8 mouse cellular contexts compared by ENCODE assay signal in genomic region chr3:154327883-154328720, GRCm38 (mm10). TPM values are rescaled to one million over a fixed set of nuclear protein-coding genes. Genes with fewer than 3 reads are reported as not detected.
DNase-seq lines count a peak whose midpoint lies in the region; ATAC-seq lines count a peak whose summit lies in the region.

No protein-coding gene starts in this region.

- no peaks in the 10 kb centered on the region for H3K36me3 ChIP-seq in lung, embryonic 16.5 days (ENCODE audit: control insufficient read depth, insufficient read depth, low read length)
- no peaks in the 10 kb centered on the region for H3K36me3 ChIP-seq in forebrain, embryonic 13.5 days (ENCODE audit: poor library complexity, severe bottlenecking)
- no peaks in the 10 kb centered on the region for H3K36me3 ChIP-seq in kidney, embryonic 16.5 days (ENCODE audit: insufficient read depth, low read length)
- no peaks in the 10 kb centered on the region for H3K36me3 ChIP-seq in neural tube, embryonic 12.5 days

- H3K9me3 ChIP-seq in lung, embryonic 16.5 days (ENCODE audit: control insufficient read depth, low read length), result no peaks in the 10 kb centered on the region
- no peaks in the 10 kb centered on the region for H3K9me3 ChIP-seq in forebrain, embryonic 13.5 days (replicated peaks)
- H3K9me3 ChIP-seq in kidney, embryonic 16.5 days (ENCODE audit: low read length), result no peaks in the 10 kb centered on the region
- no peaks in the 10 kb centered on the region for H3K9me3 ChIP-seq in neural tube, embryonic 12.5 days

- peak; percentile 79 for ATAC-seq in lung, embryonic 16.5 days (ENCODE audit: low read depth)
- ATAC-seq in forebrain, embryonic 13.5 days, result peak; percentile 81
- peak; percentile 89 for ATAC-seq in kidney, embryonic 16.5 days (ENCODE audit: low FRiP score, low TSS enrichment)
- peak; percentile 87 for ATAC-seq in neural tube, embryonic 12.5 days (ENCODE audit: low FRiP score, low read depth)

- H3K27me3 ChIP-seq in lung, embryonic 16.5 days (ENCODE audit: control insufficient read depth, insufficient read depth, low read depth, low read length), result peaks cover 78% of the 10 kb centered on the region
- peaks cover 88% of the 10 kb centered on the region for H3K27me3 ChIP-seq in forebrain, embryonic 13.5 days
- peaks cover 91% of the 10 kb centered on the region for H3K27me3 ChIP-seq in kidney, embryonic 16.5 days (ENCODE audit: insufficient read depth, low read length)
- H3K27me3 ChIP-seq in neural tube, embryonic 12.5 days (replicated peaks), result peaks cover 84% of the 10 kb centered on the region

- H3K4me1 ChIP-seq in lung, embryonic 16.5 days (replicated peaks; ENCODE audit: control insufficient read depth, insufficient read depth, low read length), result peaks cover 15% of the 10 kb centered on the region
- peaks cover 33% of the 10 kb centered on the region for H3K4me1 ChIP-seq in forebrain, embryonic 13.5 days
- H3K4me1 ChIP-seq in kidney, embryonic 16.5 days (ENCODE audit: insufficient read depth, low read length), result peaks cover 19% of the 10 kb centered on the region
- peaks cover 22% of the 10 kb centered on the region for H3K4me1 ChIP-seq in neural tube, embryonic 12.5 days

- peak overlapping the region; percentile 68 for H3K4me2 ChIP-seq in lung, embryonic 16.5 days (ENCODE audit: low read depth, low read length)
- peak overlapping the region; percentile 75 for H3K4me2 ChIP-seq in forebrain, embryonic 13.5 days
- H3K4me2 ChIP-seq in kidney, embryonic 16.5 days (replicated peaks; ENCODE audit: low read depth, low read length), result peak overlapping the region; percentile 64
- peak overlapping the region; percentile 78 for H3K4me2 ChIP-seq in neural tube, embryonic 12.5 days (replicated peaks)

- H3K4me3 ChIP-seq in lung, embryonic 16.5 days (ENCODE audit: low read length), result peak overlapping the region; percentile 44
- peak overlapping the region; percentile 40 for H3K4me3 ChIP-seq in forebrain, embryonic 13.5 days
- peak overlapping the region; percentile 42 for H3K4me3 ChIP-seq in kidney, embryonic 16.5 days (ENCODE audit: low read length)
- peak overlapping the region; percentile 40 for H3K4me3 ChIP-seq in neural tube, embryonic 12.5 days

- WGBS in lung, embryonic 16.5 days, result 1% methylated on average over 69 of the region's 86 CpGs
- 1% methylated on average over 69 of the region's 86 CpGs for WGBS in forebrain, embryonic 13.5 days
- under 1% methylated on average over 73 of the region's 86 CpGs for WGBS in kidney, embryonic 16.5 days
- under 1% methylated on average over 86 of the region's 86 CpGs for WGBS in neural tube, embryonic 12.5 days

- no peak overlapping the region for H3K27ac ChIP-seq in lung, embryonic 16.5 days (ENCODE audit: low read length)
- H3K27ac ChIP-seq in forebrain, embryonic 13.5 days, result peak overlapping the region; percentile 48
- no peak overlapping the region for H3K27ac ChIP-seq in kidney, embryonic 16.5 days (ENCODE audit: low read length)
- H3K27ac ChIP-seq in neural tube, embryonic 12.5 days, result no peak overlapping the region

- DNase-seq in lung, postnatal 10 days, result no peak
- no peak for DNase-seq in spleen, postnatal 14 days (ENCODE audit: low spot score in 2 of 2)
- DNase-seq in gastrocnemius, postnatal 14 days, result no peak
- DNase-seq in left cerebral cortex, postnatal 4 days, result no peak

- H3K9ac ChIP-seq in lung, embryonic 16.5 days (ENCODE audit: low read length), result 0 out of 2 replicates have a peak overlapping the region, but pooled peaks have one; percentile 7
- H3K9ac ChIP-seq in forebrain, embryonic 13.5 days, result peak overlapping the region; percentile 62
- H3K9ac ChIP-seq in kidney, embryonic 16.5 days (replicated peaks; ENCODE audit: low read length), result peak overlapping the region; percentile 46
- peak overlapping the region; percentile 35 for H3K9ac ChIP-seq in neural tube, embryonic 12.5 days

- intact Hi-C loops in gastrocnemius, postnatal 14 days (cut with DNase I; ENCODE audit: low total_unique reads), result no loop called here
- intact Hi-C loops in left cerebral cortex, postnatal 4 days (cut with DNase I), result loop anchor here (5.0 kb wide), 1 partner anchor 244 kb away; no protein-coding TSS in a partner anchor

RNA-seq across cellular contexts. Expression of gene Lhx8, which starts 2.4 kb away (rescaled TPM):
- 0.09 and 0.11 TPM in 2 replicates for polyA plus RNA-seq in lung, embryonic 16.5 days (2015; fragmentation: Nextera tagmentation; extraction: Ambion mirVana)
- 15.7 and 24.5 TPM in 2 replicates for polyA plus RNA-seq in forebrain, embryonic 13.5 days (2015; fragmentation: Nextera tagmentation; extraction: Ambion mirVana)
- polyA plus RNA-seq in kidney, embryonic 16.5 days (2015; fragmentation: Nextera tagmentation; extraction: Ambion mirVana), result 0.20 TPM in 1 of 2 replicates, not detected in the other
- 0.43 and 0.54 TPM in 2 replicates for polyA plus RNA-seq in neural tube, embryonic 12.5 days (2016; fragmentation: Nextera tagmentation; extraction: Ambion mirVana)
- total RNA-seq in gastrocnemius, postnatal 14 days (2021), result under 1 TPM; 0.12 to 0.33 TPM
- total RNA-seq in left cerebral cortex, postnatal 4 days (2021), result 1 to 10 TPM; 1.7 to 4.8 TPM

Comparison
In these comparisons a context has a peak if more than half of its experiments do, and no peak if none do; other contexts are left out.
1. H3K9ac ChIP-seq: peak in every context shown above with its lines; median percentile 62 in forebrain, embryonic 13.5 days; 46 in kidney, embryonic 16.5 days; 35 in neural tube, embryonic 12.5 days; 7 in lung, embryonic 16.5 days.
2. RNA of gene Lhx8, which starts 2.4 kb away (polyA plus RNA-seq): 15.7 to 24.5 TPM in forebrain, embryonic 13.5 days; 0.43 to 0.54 TPM in neural tube, embryonic 12.5 days, 0.20 TPM in kidney, embryonic 16.5 days and 0.09 to 0.11 TPM in lung, embryonic 16.5 days; every median in the first group is over 10 times any median in the second.
3. Peak in every context shown above with its lines, with median percentiles within 50 percentile points of each other: ATAC-seq, H3K4me2 ChIP-seq and H3K4me3 ChIP-seq.